Mouse (Mus musculus) liver, adult (tissue): ENCODE measurements around the gene Neo1.

Source experiments
- GATA4 ChIP-seq: IDR thresholded peaks from 2 replicates; pipeline ENCODE4 v1.6.1; 2014; ENCODE audit warnings: mild to moderate bottlenecking, low read length; ENCODE audit not compliant: insufficient replicate concordance

The Neo1 gene

GRCm38 (mm10) chr9:58844597-58844996, 191.6 kb downstream of the Neo1 start:
- TF ChIP-seq GATA4: no peak

- TF ChIP-seq GATA4: no peak
These were observed 194.6 kb downstream of the Neo1 start for GRCm38 (mm10) chr9:58841655-58842054.

GRCm38 (mm10) chr9:58838504-58838903, 197.7 kb downstream of the Neo1 start:
- no peak for TF ChIP-seq GATA4

GRCm38 (mm10) chr9:58837174-58837573, 199.1 kb downstream of the Neo1 start:
- no peak for TF ChIP-seq GATA4

- no peak for TF ChIP-seq GATA4
These were observed 203.3 kb downstream of the Neo1 start for GRCm38 (mm10) chr9:58832939-58833338.

GRCm38 (mm10) chr9:58829627-58830026, 206.6 kb downstream of the Neo1 start:
- TF ChIP-seq GATA4: no peak
